Mouse (Mus musculus): ENCODE data around the gene Psma5. TPM values are rescaled to one million over a fixed set of nuclear protein-coding genes. Genes with fewer than 3 reads are reported as not detected.

Gene Psma5
- 22.6 and 37.4 TPM in 2 replicates for polyA plus RNA-seq (2012; rRNA removed)

DNA sequence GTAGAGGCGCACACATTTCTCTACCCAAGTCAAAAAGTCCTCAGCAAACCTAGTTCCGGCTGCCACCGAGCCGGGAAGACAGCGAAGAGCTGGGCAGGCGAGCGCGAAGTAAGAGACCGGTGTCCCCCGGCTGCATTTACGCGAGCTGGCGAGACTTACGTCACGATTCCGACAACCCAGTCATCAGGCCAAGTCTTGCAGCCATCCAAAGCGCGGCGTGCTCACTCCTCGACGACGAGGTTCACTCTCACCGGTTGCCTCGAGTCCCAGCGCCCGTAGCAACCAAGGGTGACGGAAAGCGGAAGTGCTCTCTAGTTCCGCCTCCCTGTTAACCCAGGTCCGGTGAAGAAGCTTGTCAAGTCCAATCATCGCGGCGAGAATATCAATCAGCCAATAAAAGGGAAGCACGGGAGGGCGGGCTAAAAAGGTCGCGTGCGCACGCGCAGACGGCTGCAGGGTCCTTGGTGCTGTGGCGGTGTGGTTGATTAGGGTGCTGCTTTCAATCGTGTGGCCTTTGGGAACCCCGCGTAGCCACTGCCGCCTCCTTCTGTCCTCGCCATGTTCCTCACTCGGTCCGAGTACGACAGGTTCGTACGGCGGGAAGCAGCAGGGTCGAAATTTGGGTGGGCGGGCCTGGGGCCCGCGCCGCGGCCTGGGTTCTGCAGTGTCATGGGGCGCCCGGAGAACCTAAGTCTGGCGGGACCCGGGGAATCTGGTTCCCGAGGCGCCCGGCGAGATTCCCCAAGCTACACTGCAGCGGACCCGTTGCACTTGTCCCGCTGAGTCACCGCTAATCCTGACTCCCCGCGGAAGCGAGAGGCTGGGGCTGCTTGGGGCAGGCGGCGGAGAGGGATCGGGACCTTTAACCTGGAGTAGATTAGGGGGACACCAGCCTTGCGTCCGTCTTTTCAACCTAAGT is at the start of gene Psma5:
Gene Psma5, plus strand, starts transcription at position 208 of the 919 bp plus-strand sequence.
- H3K4me3 ChIP-seq (replicated peaks; ENCODE audit: extremely low read depth, low read depth, low read length), result peak within 1 kb of the TSS; percentile 74
- peak; percentile 90 for DNase-seq
- TF ChIP-seq POLR2A (IDR thresholded peaks at IDR 0.05; ENCODE audit: borderline replicate concordance, extremely low read depth, low read depth, low read length), result peak; percentile 59; the same call in 1 of the 2 replicates
- no peak for TF ChIP-seq CTCF (IDR thresholded peaks at IDR 0.05; ENCODE audit: insufficient read depth, low read length)
- under 1% methylated on average over 79 of the region's 79 CpGs for WGBS
- peaks cover 3% of the 10 kb centered on the region for H3K4me1 ChIP-seq (ENCODE audit: control insufficient read depth, insufficient read depth, low read length)

DNA sequence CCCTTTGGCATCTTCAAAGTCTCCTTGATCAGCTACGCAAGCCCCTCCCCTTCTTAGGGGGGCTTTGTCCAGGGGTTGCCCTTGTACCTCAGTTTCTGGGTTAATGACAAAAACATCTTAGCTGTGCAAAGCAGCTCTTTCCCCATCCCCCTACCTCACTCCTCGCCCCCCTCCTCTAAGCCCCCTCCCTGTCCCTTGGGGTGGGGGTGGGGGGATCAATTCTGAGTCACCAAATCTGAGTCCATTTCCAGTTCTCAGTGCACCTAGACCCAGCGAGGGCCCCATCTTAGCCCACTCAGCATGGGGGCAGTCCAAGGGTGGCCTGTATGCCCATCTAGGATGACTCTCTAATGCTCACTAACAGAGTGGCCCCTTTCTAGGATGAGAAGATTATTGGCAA is 47.7 kb upstream of the Psma5 start:
- 80% methylated on average over 3 of the region's 3 CpGs for WGBS
- Histone ChIP-seq H3K4me1 (ENCODE audit: control insufficient read depth, insufficient read depth, low read length) (peaks cover 6% of the 10 kb centered on the region), H3K4me3 (replicated peaks; ENCODE audit: extremely low read depth, low read depth, low read length) (no peak overlapping the region)
- no peak for TF ChIP-seq POLR2A (IDR thresholded peaks at IDR 0.05; ENCODE audit: borderline replicate concordance, extremely low read depth, low read depth, low read length)
- TF ChIP-seq CTCF (IDR thresholded peaks at IDR 0.05; ENCODE audit: insufficient read depth, low read length), result no peak
- DNase-seq, result no peak

DNA sequence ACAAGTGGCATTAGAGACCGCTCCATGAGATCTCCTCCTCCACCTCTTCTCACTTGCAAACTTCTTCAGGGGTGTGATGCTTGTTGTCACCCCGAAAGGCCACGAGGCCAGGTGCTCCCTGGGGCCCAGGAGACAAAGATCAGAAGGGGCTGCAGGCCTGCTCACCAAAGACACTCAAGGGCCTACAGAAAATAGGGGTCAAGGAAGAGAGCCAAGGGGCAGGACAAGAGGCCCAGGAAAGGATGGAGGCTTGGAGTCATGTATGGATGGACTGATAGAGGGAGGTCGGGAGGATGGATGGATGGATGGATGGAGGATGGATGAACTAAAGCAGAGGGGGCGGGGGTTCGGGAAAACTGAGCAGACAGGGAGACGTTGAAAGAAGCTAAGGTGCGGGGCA is 47.2 kb upstream of the Psma5 start:
- 7% methylated on average over 8 of the region's 8 CpGs for WGBS
- peaks cover 6% of the 10 kb centered on the region for H3K4me1 ChIP-seq (ENCODE audit: control insufficient read depth, insufficient read depth, low read length)
- no peak for TF ChIP-seq CTCF (IDR thresholded peaks at IDR 0.05; ENCODE audit: insufficient read depth, low read length)
- no peak for TF ChIP-seq POLR2A (IDR thresholded peaks at IDR 0.05; ENCODE audit: borderline replicate concordance, extremely low read depth, low read depth, low read length)

DNA sequence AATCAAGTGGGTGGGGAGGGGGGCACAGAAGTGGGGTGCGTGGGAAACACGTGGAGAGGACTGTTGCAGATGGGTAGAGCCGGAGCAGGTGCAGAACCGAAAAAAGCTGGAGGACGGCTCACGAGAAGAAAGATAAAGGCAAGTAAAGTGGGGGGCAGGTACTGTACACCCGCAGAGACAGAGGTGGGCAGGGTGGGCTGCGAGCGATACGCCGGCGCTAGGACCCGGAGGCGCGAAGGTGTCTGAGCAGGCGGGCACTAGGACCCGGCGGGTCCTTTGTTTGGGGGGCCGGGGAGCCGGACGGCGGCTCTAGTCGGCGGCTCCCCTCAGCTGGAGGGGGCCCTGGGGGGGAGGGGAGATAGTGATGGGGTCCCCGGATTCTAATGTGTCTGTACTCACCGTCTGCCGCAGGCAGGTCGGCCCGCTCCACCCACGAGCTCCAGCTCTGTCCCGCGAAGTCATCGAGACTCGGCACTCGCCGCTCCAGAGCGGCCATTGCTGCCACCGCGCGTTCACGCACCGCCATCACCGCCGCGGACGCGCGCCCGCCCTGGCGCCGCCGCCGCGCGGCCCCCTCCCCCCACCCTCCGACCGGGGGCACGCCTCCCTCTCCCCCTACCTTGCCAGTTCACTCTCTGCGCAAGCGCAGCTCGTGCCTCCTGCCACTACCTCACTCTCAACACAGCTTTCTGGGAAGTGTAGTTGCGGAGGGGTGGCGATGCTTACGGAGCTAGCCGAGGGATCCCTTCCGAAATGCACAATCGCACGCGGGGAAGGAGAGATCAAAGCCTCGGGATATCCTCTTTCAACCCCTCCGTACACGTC is 46.6 kb upstream of the Psma5 start:
- DNase-seq, result peak; percentile 85
- peak overlapping the region; percentile 86 for H3K4me3 ChIP-seq (replicated peaks; ENCODE audit: extremely low read depth, low read depth, low read length)
- 1% methylated on average over 72 of the region's 72 CpGs for WGBS
- no peak for TF ChIP-seq CTCF (IDR thresholded peaks at IDR 0.05; ENCODE audit: insufficient read depth, low read length)
- peak; percentile 86; the same call in 1 of the 2 replicates for TF ChIP-seq POLR2A (IDR thresholded peaks at IDR 0.05; ENCODE audit: borderline replicate concordance, extremely low read depth, low read depth, low read length)
- peaks cover 6% of the 10 kb centered on the region for H3K4me1 ChIP-seq (ENCODE audit: control insufficient read depth, insufficient read depth, low read length)

More for the DNA sequence above, 47.2 kb upstream of the Psma5 start:
- peak overlapping the region; percentile 86 for H3K4me3 ChIP-seq (replicated peaks; ENCODE audit: extremely low read depth, low read depth, low read length)
- DNase-seq, result no peak

DNA sequence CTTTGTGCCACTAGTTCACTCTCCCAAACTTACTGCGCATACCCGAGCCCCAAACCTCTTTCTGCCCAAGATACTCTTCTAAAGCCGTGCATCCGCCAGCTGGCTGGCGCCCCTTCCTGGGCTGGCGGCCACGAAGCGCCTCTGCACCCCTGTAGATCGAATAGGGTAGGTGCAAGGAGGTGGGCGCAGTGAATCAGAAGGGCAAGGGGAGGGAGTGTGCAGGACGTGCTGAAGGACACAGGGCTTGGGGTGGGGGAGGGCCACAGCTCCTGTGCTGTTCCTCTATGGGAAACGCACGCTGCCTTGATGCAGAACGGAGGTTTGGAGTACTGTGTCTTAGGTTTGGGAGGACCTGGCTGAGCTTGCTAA is 46.0 kb upstream of the Psma5 start, which contains the start of gene Atxn7l2:
Gene Atxn7l2, minus strand, starts transcription at position 164 of the 369 bp plus-strand sequence.
- under 1% methylated on average over 14 of the region's 14 CpGs for WGBS
- DNase-seq, result no peak
- Histone ChIP-seq H3K4me3 (replicated peaks; ENCODE audit: extremely low read depth, low read depth, low read length) (peak within 1 kb of the TSS; percentile 86), H3K4me1 (ENCODE audit: control insufficient read depth, insufficient read depth, low read length) (peaks cover 6% of the 10 kb centered on the region)
- TF ChIP-seq POLR2A (IDR thresholded peaks at IDR 0.05; ENCODE audit: borderline replicate concordance, extremely low read depth, low read depth, low read length) (no peak), CTCF (IDR thresholded peaks at IDR 0.05; ENCODE audit: insufficient read depth, low read length) (no peak)

DNA sequence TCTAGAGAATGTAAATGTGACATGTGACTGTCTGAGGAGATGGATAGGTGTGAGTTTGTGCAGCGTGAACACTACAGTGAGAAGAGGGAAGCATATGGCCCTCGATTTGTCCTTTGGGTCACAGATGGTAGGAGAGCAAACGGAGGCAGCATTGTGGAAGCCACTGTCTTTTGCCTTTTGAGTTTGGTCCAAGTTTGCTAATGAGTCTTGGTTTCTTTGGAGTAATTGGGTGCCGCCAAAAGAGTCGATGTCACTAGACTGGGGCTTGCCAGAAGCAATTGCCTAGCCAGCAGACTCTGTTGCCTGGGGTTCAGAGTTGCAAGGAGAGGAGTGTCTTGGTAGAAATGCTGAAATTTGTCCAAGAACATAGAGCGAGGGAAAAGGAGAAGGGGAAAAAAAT is 44.9 kb upstream of the Psma5 start:
- TF ChIP-seq POLR2A (IDR thresholded peaks at IDR 0.05; ENCODE audit: borderline replicate concordance, extremely low read depth, low read depth, low read length) (no peak), CTCF (IDR thresholded peaks at IDR 0.05; ENCODE audit: insufficient read depth, low read length) (no peak)
- no peak overlapping the region for H3K4me3 ChIP-seq (replicated peaks; ENCODE audit: extremely low read depth, low read depth, low read length)
- WGBS, result 74% methylated on average over 6 of the region's 6 CpGs
- no peak for DNase-seq
- peaks cover 6% of the 10 kb centered on the region for H3K4me1 ChIP-seq (ENCODE audit: control insufficient read depth, insufficient read depth, low read length)

DNA sequence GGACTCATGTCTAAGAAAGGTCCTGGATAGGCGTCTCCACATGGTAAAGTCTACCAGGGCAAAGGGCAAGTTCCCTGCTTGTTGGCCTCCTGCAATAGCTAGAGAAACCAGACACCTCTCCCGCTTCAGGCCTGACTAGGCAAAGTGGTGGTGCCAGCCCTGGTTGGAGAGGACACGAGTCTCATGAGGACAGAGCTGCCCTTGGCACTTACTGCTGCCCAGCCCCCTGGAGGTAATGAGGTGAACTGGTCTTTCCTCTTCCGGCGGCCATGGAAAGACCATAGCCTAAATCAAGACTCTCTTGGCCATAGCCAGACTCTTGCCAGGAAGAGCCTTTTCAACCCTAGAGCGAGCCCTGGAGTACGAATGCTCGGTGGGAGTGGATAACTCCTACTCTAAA is 44.3 kb upstream of the Psma5 start:
- Histone ChIP-seq H3K4me3 (replicated peaks; ENCODE audit: extremely low read depth, low read depth, low read length) (no peak overlapping the region), H3K4me1 (ENCODE audit: control insufficient read depth, insufficient read depth, low read length) (peaks cover 6% of the 10 kb centered on the region)
- no peak for TF ChIP-seq POLR2A (IDR thresholded peaks at IDR 0.05; ENCODE audit: borderline replicate concordance, extremely low read depth, low read depth, low read length)
- no peak for TF ChIP-seq CTCF (IDR thresholded peaks at IDR 0.05; ENCODE audit: insufficient read depth, low read length)
- 83% methylated on average over 8 of the region's 8 CpGs for WGBS
- DNase-seq, result no peak

DNA sequence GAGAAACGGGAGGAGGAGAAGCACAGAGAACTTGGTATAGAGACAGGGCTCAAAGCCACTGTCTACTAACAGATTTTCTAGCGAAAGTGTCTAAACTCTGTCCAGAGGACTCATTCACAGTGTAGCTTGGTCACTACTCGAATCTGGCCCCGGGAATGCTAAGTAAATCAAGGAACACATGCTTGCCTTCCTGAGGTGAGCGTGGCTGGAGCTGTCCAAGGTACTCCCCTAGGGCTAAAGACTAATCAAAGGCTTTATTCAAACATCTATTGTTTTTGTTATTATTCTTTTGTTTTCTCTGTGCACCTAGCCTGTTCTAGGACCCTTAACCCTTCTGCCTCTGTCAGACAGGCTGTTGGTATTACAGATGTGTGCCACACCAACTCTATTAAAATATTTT is 42.0 kb upstream of the Psma5 start:
- Histone ChIP-seq H3K4me1 (ENCODE audit: control insufficient read depth, insufficient read depth, low read length) (peaks cover 2% of the 10 kb centered on the region), H3K4me3 (replicated peaks; ENCODE audit: extremely low read depth, low read depth, low read length) (no peak overlapping the region)
- 17% methylated on average over 5 of the region's 5 CpGs for WGBS
- no peak for DNase-seq
- TF ChIP-seq POLR2A (IDR thresholded peaks at IDR 0.05; ENCODE audit: borderline replicate concordance, extremely low read depth, low read depth, low read length) (no peak), CTCF (IDR thresholded peaks at IDR 0.05; ENCODE audit: insufficient read depth, low read length) (no peak)

DNA sequence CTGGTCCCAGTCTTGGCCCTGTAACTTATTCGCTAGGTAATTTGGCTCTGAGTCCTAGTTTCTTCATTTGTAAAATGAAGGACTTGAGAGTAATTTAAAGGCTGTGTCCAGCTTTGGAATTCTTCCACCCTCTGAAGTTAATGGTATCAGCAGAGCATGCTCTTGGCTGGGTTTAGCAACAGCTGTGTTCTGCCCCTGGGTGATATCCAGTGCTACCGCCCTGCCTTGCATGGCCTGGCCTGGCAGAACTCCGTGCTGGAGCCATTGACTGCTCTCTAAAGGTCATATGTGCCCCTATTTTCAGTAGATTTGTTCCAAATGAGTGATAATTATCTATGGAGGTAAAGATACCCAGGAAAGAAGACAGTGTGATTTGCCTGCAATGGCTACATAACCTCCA is 36.1 kb upstream of the Psma5 start:
- Histone ChIP-seq H3K4me3 (replicated peaks; ENCODE audit: extremely low read depth, low read depth, low read length) (no peak overlapping the region), H3K4me1 (ENCODE audit: control insufficient read depth, insufficient read depth, low read length) (no peaks in the 10 kb centered on the region)
- 68% methylated on average over 3 of the region's 3 CpGs for WGBS
- no peak for TF ChIP-seq POLR2A (IDR thresholded peaks at IDR 0.05; ENCODE audit: borderline replicate concordance, extremely low read depth, low read depth, low read length)
- TF ChIP-seq CTCF (IDR thresholded peaks at IDR 0.05; ENCODE audit: insufficient read depth, low read length), result no peak
- DNase-seq, result no peak

Measured in lung, adult 2 months (tissue).